Mouse (Mus musculus) central nervous system, embryonic 14 days (tissue): ENCODE results near the gene Rtl9. TPM values are rescaled to one million over a fixed set of nuclear protein-coding genes. Genes with fewer than 3 reads are reported as not detected.

Experiments
- polyA plus RNA-seq: library from polyadenylated mRNA; depleted of rRNA; stranded (reverse); fragments of >200 nt; gene quantifications from 2 replicates; pipeline ENCODE4 v1.2.3, GENCODE M21; 2012; rRNA removed

The Rtl9 gene
- 0.95 and 1.5 TPM in 2 replicates for polyA plus RNA-seq

GRCm38 (mm10) chrX:143099044-143099754, at the start of gene Rtl9:
Gene Rtl9 (plus strand): TSS chrX:143099594.

Other genes with a start within 250 kb of the Rtl9 start
- gene Ammecr1, start 132.9 kb upstream of the Rtl9 start, polyA plus RNA-seq: 2.7 and 3.4 TPM in 2 replicates